Mouse (Mus musculus) embryonic fibroblast, embryonic 13.5 days (primary cell): ENCODE data around the gene Entpd8.

Experiments
- CTCF ChIP-seq: IDR thresholded peaks from 2 replicates; pipeline ENCODE4 v1.5.1; 2011; ENCODE audit warnings: mild to moderate bottlenecking, control low read depth, low read length, moderate library complexity, borderline replicate concordance; ENCODE audit not compliant: insufficient read depth
- POLR2A ChIP-seq: IDR thresholded peaks from 2 replicates; pipeline ENCODE4 v1.6.1; 2011; ENCODE audit warnings: low read depth, mild to moderate bottlenecking, control low read depth, low read length, moderate library complexity

GRCm38 (mm10) chr2:25114308-25114707 is 34.2 kb downstream of the Entpd8 start:
- TF ChIP-seq CTCF: no peak
- TF ChIP-seq POLR2A: no peak
